Mouse (Mus musculus): ENCODE measurements around the gene Nop9. TPM values are rescaled to one million over a fixed set of nuclear protein-coding genes. Genes with fewer than 3 reads are reported as not detected.
A peak's percentile ranks its signal among the peaks of the same experiment; 100 is the strongest.

The Nop9 gene
- total RNA-seq, 2 experiments from 2014 or later, result 10.7 to 11.6 TPM

GRCm38 (mm10) chr14:55768555-55768954, 23.1 kb downstream of the Nop9 start:
- no peak for DNase-seq (ENCODE audit: low spot score in 2 of 2)

- DNase-seq (ENCODE audit: low spot score in 2 of 2), result no peak
Observed at GRCm38 (mm10) chr14:55769087-55769703, 23.7 kb downstream of the Nop9 start.

GRCm38 (mm10) chr14:55776711-55777110, 31.2 kb downstream of the Nop9 start:
- DNase-seq (ENCODE audit: low spot score in 2 of 2), result no peak

GRCm38 (mm10) chr14:55777176-55777575, 31.7 kb downstream of the Nop9 start:
- DNase-seq (ENCODE audit: low spot score in 2 of 2), result no peak

GRCm38 (mm10) chr14:55777806-55778205, 32.3 kb downstream of the Nop9 start:
- no peak for DNase-seq (ENCODE audit: low spot score in 2 of 2)

GRCm38 (mm10) chr14:55778686-55779085, 33.2 kb downstream of the Nop9 start:
- DNase-seq (ENCODE audit: low spot score in 2 of 2), result no peak

GRCm38 (mm10) chr14:55779656-55780055, 34.2 kb downstream of the Nop9 start:
- no peak for DNase-seq (ENCODE audit: low spot score in 2 of 2)

- DNase-seq (ENCODE audit: low spot score in 2 of 2), result no peak
Observed at GRCm38 (mm10) chr14:55780736-55781135, 35.2 kb downstream of the Nop9 start.

GRCm38 (mm10) chr14:55781310-55781709, 35.8 kb downstream of the Nop9 start:
- DNase-seq (ENCODE audit: low spot score in 2 of 2), result peak; percentile 48 to 64

GRCm38 (mm10) chr14:55782361-55782960, 37.0 kb downstream of the Nop9 start:
- DNase-seq (ENCODE audit: low spot score in 2 of 2), result no peak

- DNase-seq (ENCODE audit: low spot score in 2 of 2), result no peak
Observed at GRCm38 (mm10) chr14:55783171-55783957, 37.9 kb downstream of the Nop9 start.

GRCm38 (mm10) chr14:55783958-55784235, 38.4 kb downstream of the Nop9 start, which contains the start of gene Adcy4:
Gene Adcy4, minus strand, starts transcription at chr14:55784095.
- no peak for DNase-seq (ENCODE audit: low spot score in 2 of 2)

GRCm38 (mm10) chr14:55785195-55785594, 39.7 kb downstream of the Nop9 start:
- DNase-seq (ENCODE audit: low spot score in 2 of 2), result no peak

GRCm38 (mm10) chr14:55787731-55788130, 42.2 kb downstream of the Nop9 start:
- no peak for DNase-seq (ENCODE audit: low spot score in 2 of 2)

GRCm38 (mm10) chr14:55788256-55789050, 43.0 kb downstream of the Nop9 start, which contains the start of gene Ripk3:
Gene Ripk3, minus strand, starts transcription at chr14:55788865.
- DNase-seq (ENCODE audit: low spot score in 2 of 2), result no peak

- no peak for DNase-seq (ENCODE audit: low spot score in 2 of 2)
Observed at GRCm38 (mm10) chr14:55793461-55793860, 48.0 kb downstream of the Nop9 start.

GRCm38 (mm10) chr14:55793946-55794345, 48.5 kb downstream of the Nop9 start:
- DNase-seq (ENCODE audit: low spot score in 2 of 2), result no peak

GRCm38 (mm10) chr14:55795380-55796163, 50.1 kb downstream of the Nop9 start:
- DNase-seq (ENCODE audit: low spot score in 2 of 2), result no peak

Data from left cerebral cortex, adult 18-20 months (tissue).